Mouse (Mus musculus) liver, adult 2 months (tissue): ENCODE data around the gene Ltbp4.

Experiments
- CTCF ChIP-seq: fragments of 200-500 bp; IDR thresholded peaks from 2 replicates; pipeline ENCODE4 v1.5.1; 2011; ENCODE audit warnings: low read depth, low read length, control low read depth
- POLR2A ChIP-seq: fragments of 200-500 bp; IDR thresholded peaks from 2 replicates; pipeline ENCODE4 v1.6.1; 2011; ENCODE audit warnings: low read length, control low read depth; ENCODE audit not compliant: insufficient read depth; ENCODE audit errors: extremely low read depth

DNA sequence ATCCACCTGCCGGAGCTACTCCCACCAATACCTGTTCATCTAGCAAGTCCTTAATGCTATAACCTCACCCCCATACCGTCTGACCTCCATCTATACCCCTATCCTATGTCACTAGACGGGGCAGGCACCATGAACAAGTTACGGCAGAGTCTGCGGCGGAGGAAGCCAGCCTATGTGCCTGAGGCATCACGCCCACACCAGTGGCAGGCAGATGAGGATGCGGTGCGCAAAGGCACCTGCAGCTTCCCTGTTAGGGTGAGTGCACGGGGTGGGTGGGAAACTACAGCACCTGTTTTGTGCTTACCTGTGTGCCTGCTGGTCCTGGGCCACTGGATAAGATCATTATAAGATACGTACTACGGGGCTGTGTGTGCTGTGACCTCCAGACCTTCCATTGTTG, 72.7 kb downstream of the Ltbp4 start:
- TF ChIP-seq CTCF (no peak), POLR2A (no peak)
